Mouse (Mus musculus): ENCODE data around the gene Phf13. TPM values are rescaled to one million over a fixed set of nuclear protein-coding genes. Genes with fewer than 3 reads are reported as not detected.

The Phf13 gene
- 1 to 10 TPM; 6.5 to 6.8 TPM for total RNA-seq (2023)

GRCm38 (mm10) chr4:151996173-151996950 is at the start of gene Phf13:
Gene Phf13 (minus strand): TSS chr4:151996258.

GRCm38 (mm10) chr4:152038985-152039830 is 43.1 kb upstream of the Phf13 start, which contains the start of gene Nol9:
Gene Nol9 (plus strand): TSS chr4:152039321.

GRCm38 (mm10) chr4:152038225-152038984 is 42.3 kb upstream of the Phf13 start, which contains the start of gene Tas1r1:
Gene Tas1r1 (minus strand): TSS chr4:152038568.

GRCm38 (mm10) chr4:152027524-152027923 is 31.5 kb upstream of the Phf13 start, which contains the start of gene Zbtb48:
Gene Zbtb48 (minus strand): TSS chr4:152027671.

GRCm38 (mm10) chr4:152008622-152009075 is 12.6 kb upstream of the Phf13 start, which contains the start of gene Klhl21:
Gene Klhl21 (plus strand): TSS chr4:152008803.

GRCm38 (mm10) chr4:151988342-151989109 is 7.5 kb downstream of the Phf13 start, which contains the start of gene Thap3:
Gene Thap3 (minus strand): TSS chr4:151988997.

Other genes with a start within 250 kb of the Phf13 start
- 10 to 100 TPM; 33.4 to 50.5 TPM for gene Camta1, start 134.4 kb downstream of the Phf13 start, total RNA-seq (2023)
- 10 to 100 TPM; 68.8 to 88.4 TPM for gene Dnajc11, start 62.6 kb downstream of the Phf13 start, total RNA-seq (2023)
- gene Thap3, start 7.3 kb downstream of the Phf13 start, total RNA-seq (2023): 10 to 100 TPM; 41.3 to 41.7 TPM
- gene Klhl21, start 12.5 kb upstream of the Phf13 start, total RNA-seq (2023): 10 to 100 TPM; 18.8 to 20.2 TPM
- gene Zbtb48, start 31.4 kb upstream of the Phf13 start, total RNA-seq (2023): 10 to 100 TPM; 21.3 to 32.2 TPM
- under 1 TPM in 1 of 2 experiments, not detected in 1; 0.83 TPM for gene Tas1r1, start 42.3 kb upstream of the Phf13 start, total RNA-seq (2023)
- gene Nol9, start 43.1 kb upstream of the Phf13 start, total RNA-seq (2023): 10 to 100 TPM; 44.7 to 47.1 TPM
- gene Plekhg5, start 76.2 kb upstream of the Phf13 start, total RNA-seq (2023): 1 to 10 TPM; 2.6 to 5.9 TPM
- under 1 TPM in 1 of 2 experiments, not detected in 1; 0.32 TPM for gene Tnfrsf25, start 119.7 kb upstream of the Phf13 start, total RNA-seq (2023)
- gene Espn, start 156.1 kb upstream of the Phf13 start, total RNA-seq (2023): 1 to 10 TPM; 1.3 to 1.6 TPM
- gene Hes2, start 162.6 kb upstream of the Phf13 start, total RNA-seq (2023): not detected
- 1 to 10 TPM; 3.8 to 5.5 TPM for gene Acot7, start 181.9 kb upstream of the Phf13 start, total RNA-seq (2023)